Mouse (Mus musculus): ENCODE results near the gene Pcgf3. TPM values are rescaled to one million over a fixed set of nuclear protein-coding genes. Genes with fewer than 3 reads are reported as not detected.
A peak's percentile ranks its signal among the peaks of the same experiment; 100 is the strongest.

Gene Pcgf3
- 34.9 and 37.5 TPM in 2 replicates for total RNA-seq (2014; rRNA removed)
- 14.5 and 17.6 TPM in 2 replicates for polyA plus RNA-seq (2015; fragmentation: Nextera tagmentation; extraction: Ambion mirVana)

DNA sequence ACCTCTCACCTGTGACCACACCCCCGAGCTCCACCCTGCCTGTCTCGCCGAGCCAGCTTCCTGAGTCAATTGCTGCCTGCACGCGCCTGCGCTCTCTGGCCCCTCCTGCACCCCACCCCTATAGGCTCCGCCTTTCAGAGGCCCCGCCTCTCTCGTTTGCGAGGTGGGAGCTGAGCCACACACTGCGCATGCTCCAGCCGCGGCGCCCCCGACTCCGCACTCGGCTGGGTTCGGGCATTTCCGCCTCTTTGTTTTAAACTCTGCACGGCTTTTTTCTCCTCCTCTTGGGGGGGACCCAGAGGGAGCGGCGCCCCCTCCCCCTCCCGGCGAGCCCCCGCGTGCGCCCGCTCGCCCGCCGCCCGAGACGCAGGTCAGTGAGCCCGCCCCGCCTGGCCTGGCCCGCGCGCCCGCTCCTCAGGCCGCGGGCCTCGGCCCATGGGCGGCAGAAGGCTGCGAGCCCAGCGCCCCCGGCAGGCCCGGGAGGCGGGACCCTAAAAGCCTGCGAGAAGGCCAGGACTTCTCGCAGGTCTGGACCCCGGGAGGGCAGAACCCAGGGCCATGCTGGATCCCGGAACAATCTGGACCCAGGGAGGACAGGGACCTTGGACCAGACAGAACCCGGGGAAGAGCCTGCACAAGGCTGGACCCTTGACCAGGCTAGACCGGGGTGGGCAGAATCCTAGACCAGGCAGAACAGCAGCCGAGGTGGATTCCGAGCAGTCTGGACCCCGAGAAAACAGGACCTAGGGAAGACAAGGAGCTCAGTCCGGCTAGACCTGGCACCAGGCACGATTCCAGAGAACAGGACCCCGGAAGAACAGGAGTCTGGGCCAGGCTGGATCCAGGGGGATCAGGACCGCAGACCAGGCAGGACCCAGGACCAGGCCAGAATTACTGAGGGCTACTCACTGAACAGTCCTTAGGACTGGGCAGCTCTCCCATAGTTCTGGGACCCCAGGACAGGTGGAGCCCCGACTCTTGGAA, at the start of gene Pcgf3:
Gene Pcgf3 (plus strand): TSS at position 151 of the 984 bp plus-strand sequence.
- Histone ChIP-seq H3K4me2 (ENCODE audit: low read depth, low read length, poor library complexity, severe bottlenecking) (peak within 1 kb of the TSS; percentile 96), H3K36me3 (ENCODE audit: insufficient read depth, low read length) (no peaks in the 10 kb centered on the region), H3K27ac (ENCODE audit: low read depth, low read length) (peak within 1 kb of the TSS; percentile 79), H3K9ac (replicated peaks; ENCODE audit: low read length, poor library complexity, severe bottlenecking) (peak within 1 kb of the TSS; percentile 98), H3K4me3 (ENCODE audit: low read depth, low read length) (peak within 1 kb of the TSS; percentile 94), H3K4me1 (ENCODE audit: insufficient read depth, low read length) (peaks cover 14% of the 10 kb centered on the region), H3K27me3 (ENCODE audit: insufficient read depth, low read length) (no peaks in the 10 kb centered on the region; the same call in 1 of the 2 replicates), H3K9me3 (ENCODE audit: low read length) (no peaks in the 10 kb centered on the region)
- TF ChIP-seq CTCF (IDR thresholded peaks at IDR 0.05) = 0 out of 2 replicates have a peak, but pooled peaks have one; percentile 2
- DNase-seq (ENCODE audit: low spot score) (peak; percentile 97), ATAC-seq (ENCODE audit: low FRiP score) (peak; percentile 97)
- WGBS = 1% methylated on average over 58 of the region's 62 CpGs

DNA sequence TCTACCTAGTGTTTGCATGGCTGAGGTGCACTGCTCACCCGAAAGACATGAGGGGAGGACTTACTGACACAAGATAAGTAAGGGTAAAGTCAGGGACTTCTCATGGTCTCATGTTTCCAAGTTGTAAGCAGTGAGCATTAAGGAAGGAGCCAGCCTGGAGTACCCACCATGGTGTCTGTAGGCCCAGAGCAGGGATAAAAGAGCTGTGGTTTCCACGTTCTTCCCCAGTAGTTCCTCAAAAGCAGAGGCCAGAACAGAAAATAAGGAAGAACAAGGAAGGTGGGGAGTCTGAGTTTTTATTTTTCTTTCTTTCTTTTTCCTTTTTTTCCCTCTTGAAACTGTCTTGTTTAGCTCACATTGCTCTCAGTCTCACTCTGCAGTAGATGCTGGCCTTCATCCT, 46.3 kb upstream of the Pcgf3 start:
- Histone ChIP-seq H3K9me3 (ENCODE audit: low read length) (no peaks in the 10 kb centered on the region), H3K4me3 (ENCODE audit: low read depth, low read length) (no peak overlapping the region), H3K27me3 (ENCODE audit: insufficient read depth, low read length) (no peaks in the 10 kb centered on the region), H3K36me3 (ENCODE audit: insufficient read depth, low read length) (no peaks in the 10 kb centered on the region), H3K27ac (ENCODE audit: low read depth, low read length) (no peak overlapping the region), H3K4me2 (ENCODE audit: low read depth, low read length, poor library complexity, severe bottlenecking) (no peak overlapping the region), H3K4me1 (ENCODE audit: insufficient read depth, low read length) (no peaks in the 10 kb centered on the region), H3K9ac (replicated peaks; ENCODE audit: low read length, poor library complexity, severe bottlenecking) (no peak overlapping the region)
- ATAC-seq (ENCODE audit: low FRiP score) (no peak), DNase-seq (ENCODE audit: low spot score) (no peak)
- WGBS = 79% methylated on average over 2 of the region's 2 CpGs
- no peak for TF ChIP-seq CTCF (IDR thresholded peaks at IDR 0.05)

DNA sequence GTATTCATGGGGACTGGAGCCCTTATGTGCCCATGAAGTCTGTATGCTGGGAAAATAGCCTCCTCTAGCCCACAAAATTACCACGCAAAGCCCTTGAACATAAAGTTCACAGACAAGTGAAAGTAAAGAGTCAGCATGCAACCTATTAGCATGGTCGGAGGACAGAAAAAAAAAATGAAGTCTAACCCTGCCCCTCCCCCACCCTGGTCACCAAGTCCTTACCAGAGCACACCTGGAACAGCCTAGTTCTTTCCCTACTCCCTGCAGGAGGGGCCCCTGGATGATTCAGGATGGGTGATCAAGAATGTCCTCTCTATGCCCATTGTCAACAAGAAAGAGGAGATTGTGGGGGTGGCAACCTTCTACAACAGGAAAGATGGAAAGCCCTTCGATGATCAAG, 38.3 kb upstream of the Pcgf3 start:
- Histone ChIP-seq H3K36me3 (ENCODE audit: insufficient read depth, low read length) (no peaks in the 10 kb centered on the region), H3K4me2 (ENCODE audit: low read depth, low read length, poor library complexity, severe bottlenecking) (no peak overlapping the region), H3K4me1 (ENCODE audit: insufficient read depth, low read length) (no peaks in the 10 kb centered on the region), H3K27ac (ENCODE audit: low read depth, low read length) (no peak overlapping the region), H3K9ac (replicated peaks; ENCODE audit: low read length, poor library complexity, severe bottlenecking) (no peak overlapping the region), H3K27me3 (ENCODE audit: insufficient read depth, low read length) (no peaks in the 10 kb centered on the region), H3K4me3 (ENCODE audit: low read depth, low read length) (no peak overlapping the region), H3K9me3 (ENCODE audit: low read length) (no peaks in the 10 kb centered on the region)
- TF ChIP-seq CTCF (IDR thresholded peaks at IDR 0.05) = no peak
- ATAC-seq (ENCODE audit: low FRiP score) (no peak), DNase-seq (ENCODE audit: low spot score) (no peak)
- 86% methylated on average over 3 of the region's 3 CpGs for WGBS

DNA sequence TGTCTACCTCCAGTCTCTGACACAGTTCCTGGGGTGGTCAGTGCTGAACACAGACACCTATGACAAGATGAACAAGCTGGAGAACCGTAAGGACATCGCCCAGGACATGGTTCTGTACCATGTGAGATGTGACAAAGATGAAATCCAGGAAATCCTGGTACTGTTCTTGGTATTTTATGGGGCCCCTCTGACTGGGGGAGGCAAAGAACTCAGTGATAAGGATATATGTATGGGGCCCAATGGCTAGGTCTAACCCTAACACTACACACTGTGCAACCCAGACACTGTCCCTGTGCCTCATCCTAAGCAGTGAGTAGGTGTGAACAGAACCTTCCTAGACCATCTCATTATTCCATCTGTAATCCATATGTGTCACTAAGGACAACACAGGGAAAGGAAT, 37.6 kb upstream of the Pcgf3 start:
- DNase-seq (ENCODE audit: low spot score) (no peak), ATAC-seq (ENCODE audit: low FRiP score) (no peak)
- 80% methylated on average over 2 of the region's 2 CpGs for WGBS
- H3K36me3 ChIP-seq (ENCODE audit: insufficient read depth, low read length) = no peaks in the 10 kb centered on the region
- H3K4me2 ChIP-seq (ENCODE audit: low read depth, low read length, poor library complexity, severe bottlenecking) = no peak overlapping the region
- no peaks in the 10 kb centered on the region for H3K9me3 ChIP-seq (ENCODE audit: low read length)
- H3K27ac ChIP-seq (ENCODE audit: low read depth, low read length) = no peak overlapping the region
- no peaks in the 10 kb centered on the region for H3K27me3 ChIP-seq (ENCODE audit: insufficient read depth, low read length)
- no peak overlapping the region for H3K4me3 ChIP-seq (ENCODE audit: low read depth, low read length)
- TF ChIP-seq CTCF (IDR thresholded peaks at IDR 0.05) = no peak
- no peaks in the 10 kb centered on the region for H3K4me1 ChIP-seq (ENCODE audit: insufficient read depth, low read length)
- H3K9ac ChIP-seq (replicated peaks; ENCODE audit: low read length, poor library complexity, severe bottlenecking) = no peak overlapping the region

DNA sequence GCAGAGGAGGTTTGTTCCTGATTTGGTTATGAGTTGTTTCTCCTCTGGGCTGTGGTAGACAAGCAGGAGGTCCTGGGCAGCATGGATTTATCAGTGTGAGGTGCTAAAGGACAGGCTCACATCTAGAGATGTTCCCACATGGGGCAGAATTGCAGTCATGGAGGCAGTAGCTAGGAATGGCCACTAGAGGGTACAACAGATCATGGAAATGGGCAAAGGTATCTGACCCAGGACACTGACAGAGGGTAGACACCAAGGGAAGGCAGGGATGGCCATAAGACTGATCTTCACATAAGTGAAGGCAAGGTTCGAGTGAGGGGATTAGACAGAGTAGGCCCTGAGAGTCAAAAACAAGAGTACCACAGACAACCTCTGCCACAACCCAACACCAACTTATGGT, 33.8 kb upstream of the Pcgf3 start:
- peak; percentile 78 for TF ChIP-seq CTCF (IDR thresholded peaks at IDR 0.05)
- H3K9ac ChIP-seq (replicated peaks; ENCODE audit: low read length, poor library complexity, severe bottlenecking) = no peak overlapping the region
- no peaks in the 10 kb centered on the region for H3K9me3 ChIP-seq (ENCODE audit: low read length)
- H3K4me3 ChIP-seq (ENCODE audit: low read depth, low read length) = no peak overlapping the region
- WGBS = 69% methylated on average over 1 of the region's 1 CpGs
- H3K27ac ChIP-seq (ENCODE audit: low read depth, low read length) = no peak overlapping the region
- H3K27me3 ChIP-seq (ENCODE audit: insufficient read depth, low read length) = no peaks in the 10 kb centered on the region
- H3K36me3 ChIP-seq (ENCODE audit: insufficient read depth, low read length) = peaks cover 3% of the 10 kb centered on the region; the same call in 1 of the 2 replicates
- peak; percentile 42 for DNase-seq (ENCODE audit: low spot score)
- no peak overlapping the region for H3K4me2 ChIP-seq (ENCODE audit: low read depth, low read length, poor library complexity, severe bottlenecking)
- no peaks in the 10 kb centered on the region for H3K4me1 ChIP-seq (ENCODE audit: insufficient read depth, low read length)
- no peak for ATAC-seq (ENCODE audit: low FRiP score)

DNA sequence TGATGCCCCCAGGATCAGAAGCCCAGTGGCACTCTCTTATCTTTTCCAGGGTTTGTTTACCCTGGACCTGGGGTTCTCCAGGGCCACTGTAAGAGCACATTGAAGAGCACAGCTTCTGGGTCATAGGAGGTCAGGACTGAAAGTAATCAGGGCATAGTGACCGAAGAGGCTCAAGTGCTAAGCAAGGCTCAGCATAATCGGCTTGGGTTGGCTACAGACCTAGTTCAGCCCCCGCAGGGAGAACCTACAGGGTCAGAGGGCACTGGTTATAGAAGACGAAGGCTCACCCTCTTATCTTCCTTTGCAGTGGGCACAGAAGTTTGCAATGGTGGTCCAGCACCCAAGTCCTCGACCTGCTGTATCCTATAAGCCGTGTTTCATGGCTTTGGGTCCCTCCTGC, 29.8 kb upstream of the Pcgf3 start:
- Histone ChIP-seq H3K36me3 (ENCODE audit: insufficient read depth, low read length) (peaks cover 7% of the 10 kb centered on the region; the same call in 1 of the 2 replicates), H3K9ac (replicated peaks; ENCODE audit: low read length, poor library complexity, severe bottlenecking) (no peak overlapping the region), H3K4me3 (ENCODE audit: low read depth, low read length) (no peak overlapping the region), H3K9me3 (ENCODE audit: low read length) (no peaks in the 10 kb centered on the region), H3K4me2 (ENCODE audit: low read depth, low read length, poor library complexity, severe bottlenecking) (no peak overlapping the region), H3K4me1 (ENCODE audit: insufficient read depth, low read length) (peaks cover 4% of the 10 kb centered on the region; the same call in 1 of the 2 replicates), H3K27me3 (ENCODE audit: insufficient read depth, low read length) (no peaks in the 10 kb centered on the region), H3K27ac (ENCODE audit: low read depth, low read length) (no peak overlapping the region)
- no peak for TF ChIP-seq CTCF (IDR thresholded peaks at IDR 0.05)
- DNase-seq (ENCODE audit: low spot score) = no peak
- WGBS = 93% methylated on average over 6 of the region's 6 CpGs
- ATAC-seq (ENCODE audit: low FRiP score) = no peak
